Mouse (Mus musculus): ENCODE measurements at regions not wholly inside any gene's neighbourhood (a gene's known extent, or its start where the extent isn't known, plus 50 kb on each side); places are given as distances from the start of the nearest gene placed in this dataset.

- DNase-seq = no peak
Measured at GRCm38 (mm10) chr13:78577497-78577896, 377.9 kb upstream of the Nr2f1 start.

DNA sequence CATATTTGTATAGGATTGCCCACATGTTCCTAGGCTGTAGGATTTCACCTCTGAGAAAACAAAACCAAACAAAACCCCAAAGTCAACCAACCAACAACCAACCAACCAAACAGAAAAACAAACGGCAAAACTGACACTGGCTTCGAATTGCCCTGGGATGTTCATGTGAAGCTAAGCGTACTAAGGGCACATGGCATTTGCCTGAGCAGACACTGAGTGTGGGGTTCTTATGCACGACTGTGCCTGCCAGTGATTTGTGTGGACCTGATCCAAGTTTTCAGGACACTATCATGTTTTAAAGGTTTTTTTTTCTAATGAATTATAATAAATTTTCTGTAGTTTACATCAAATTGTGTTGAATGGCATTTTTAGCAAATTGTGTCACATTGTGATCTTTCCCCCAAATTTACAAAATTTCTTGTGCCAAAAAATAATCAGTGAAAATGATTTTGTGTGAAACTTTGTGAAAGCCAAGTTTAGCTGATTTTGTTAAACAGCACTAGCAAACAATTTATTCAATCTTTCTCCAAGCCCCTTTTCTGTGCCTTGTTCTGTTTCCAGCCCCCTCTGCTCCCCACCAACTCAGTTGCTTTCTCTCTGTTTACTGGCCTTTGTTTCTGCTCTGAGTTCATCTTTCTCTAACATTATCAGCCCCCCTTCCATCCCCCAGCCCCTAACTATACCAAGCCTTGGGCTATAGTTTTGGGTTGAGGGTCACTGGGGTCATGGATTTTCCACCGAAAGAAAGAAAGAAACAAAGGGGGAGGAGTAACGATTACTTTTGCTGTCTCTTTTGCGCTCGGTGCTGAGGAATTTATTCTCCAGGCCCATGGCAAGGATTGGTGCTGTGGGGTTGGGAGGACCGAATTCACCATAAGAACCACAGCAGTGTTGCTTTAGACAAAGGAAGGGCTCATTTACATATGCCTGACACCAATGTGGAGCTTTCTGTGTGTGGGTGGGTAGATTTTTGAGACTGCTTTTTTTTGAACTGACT, 377.0 kb upstream of the Nr2f1 start:
- no peak for DNase-seq

DNA sequence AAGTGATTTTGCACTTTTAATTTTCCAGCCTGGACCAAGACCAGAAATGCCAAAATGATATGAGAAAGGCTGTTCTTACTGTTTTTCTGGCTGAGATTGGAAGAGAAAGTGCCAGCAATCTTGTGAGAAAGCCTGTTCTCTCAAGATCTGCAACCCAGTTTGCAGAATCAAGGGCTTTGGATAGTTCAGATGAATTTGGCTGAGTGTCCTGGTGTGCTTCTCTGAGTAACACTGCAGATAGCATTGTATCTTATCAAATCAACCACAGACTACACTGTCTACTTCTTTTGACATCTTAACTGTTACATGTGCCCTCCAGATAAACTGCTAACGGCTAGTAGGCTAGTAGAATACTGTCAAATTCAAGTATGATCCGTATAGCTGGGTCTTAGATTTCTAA, 371.5 kb upstream of the Nr2f1 start:
- no peak for DNase-seq

- DNase-seq = no peak
Measured at GRCm38 (mm10) chr13:78524446-78524937, 324.9 kb upstream of the Nr2f1 start.

- DNase-seq = no peak
Measured at GRCm38 (mm10) chr13:78520771-78521170, 321.2 kb upstream of the Nr2f1 start.

DNA sequence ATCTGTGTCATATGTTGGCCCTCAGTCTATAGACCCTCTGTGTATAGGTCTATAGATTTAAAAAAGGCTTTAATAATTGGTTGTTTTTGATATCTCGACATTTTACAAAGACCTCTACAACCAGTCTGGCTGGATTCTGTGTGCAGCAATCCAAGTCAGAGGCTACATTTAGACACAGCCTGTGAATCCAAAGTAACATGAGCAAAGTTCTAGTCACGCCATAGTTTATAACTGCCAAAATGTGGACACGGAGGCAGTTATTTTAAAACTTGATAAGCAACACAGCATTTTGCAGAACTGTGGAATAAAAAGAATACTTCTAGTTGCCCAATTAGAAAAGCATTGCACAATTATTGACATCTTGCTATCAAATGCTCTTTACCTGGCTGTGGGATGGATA, 320.6 kb upstream of the Nr2f1 start:
- no peak for DNase-seq

GRCm38 (mm10) chr13:78500551-78500950, 301.0 kb upstream of the Nr2f1 start:
- DNase-seq = no peak

- no peak for DNase-seq
Measured at GRCm38 (mm10) chr13:78483760-78484357, 284.3 kb upstream of the Nr2f1 start.

GRCm38 (mm10) chr13:78482929-78483759, 283.6 kb upstream of the Nr2f1 start:
- DNase-seq = peak; percentile 18

GRCm38 (mm10) chr13:78451333-78452070, 251.9 kb upstream of the Nr2f1 start:
- no peak for DNase-seq

DNA sequence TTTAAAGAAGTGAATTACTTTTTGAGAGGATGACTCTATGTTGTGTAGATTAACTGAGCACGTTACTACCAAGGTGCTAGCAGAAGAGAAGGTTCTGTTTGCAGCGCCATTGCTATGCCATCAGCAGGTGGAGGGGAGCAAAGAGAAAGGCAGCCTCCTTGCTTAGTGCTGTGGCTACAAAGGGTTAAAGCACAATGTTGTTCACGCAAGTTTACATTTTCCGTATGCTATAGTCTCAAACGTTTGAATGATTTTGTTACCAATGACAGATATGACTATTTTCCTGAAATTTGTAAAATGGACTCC, 247.1 kb upstream of the Nr2f1 start:
- no peak for DNase-seq

DNA sequence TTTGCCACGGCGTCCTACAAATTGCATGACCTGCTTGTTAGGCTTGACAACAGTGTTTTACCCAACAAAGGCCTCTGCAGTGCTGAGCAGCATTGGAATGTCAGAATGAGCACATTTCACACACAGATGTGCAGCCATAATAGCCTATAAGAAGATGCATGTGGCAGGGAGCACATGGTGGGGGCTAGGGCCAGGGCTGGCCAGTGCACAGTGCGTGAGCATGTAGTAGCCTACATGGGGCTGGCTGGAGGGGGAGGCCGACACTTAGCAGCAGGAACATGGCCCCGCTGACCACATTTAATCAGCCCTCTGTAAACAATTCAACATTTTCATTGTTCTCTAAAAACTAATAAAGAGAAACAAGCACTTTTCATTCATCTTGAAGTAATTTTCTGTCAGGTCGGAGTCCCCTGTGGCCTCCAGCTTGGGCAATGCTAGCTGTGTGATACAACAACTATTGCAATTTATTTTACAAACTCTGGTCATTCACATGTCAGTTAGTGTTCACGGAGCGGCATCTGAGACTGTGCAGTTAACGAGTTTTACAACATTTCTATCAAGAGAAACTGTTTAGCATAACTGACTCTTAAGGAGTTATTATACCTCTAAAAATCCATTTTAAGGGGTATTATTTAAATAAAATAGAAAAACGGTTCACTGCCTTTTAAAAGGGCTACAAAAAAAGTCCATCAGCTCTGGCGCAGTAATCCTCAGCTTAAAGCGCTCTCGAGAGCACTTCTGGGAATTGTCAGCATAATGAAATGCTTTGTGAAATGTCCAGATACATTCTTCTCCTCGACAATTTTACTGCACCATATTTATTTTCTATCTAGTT, 246.6 kb upstream of the Nr2f1 start:
- no peak for DNase-seq

DNA sequence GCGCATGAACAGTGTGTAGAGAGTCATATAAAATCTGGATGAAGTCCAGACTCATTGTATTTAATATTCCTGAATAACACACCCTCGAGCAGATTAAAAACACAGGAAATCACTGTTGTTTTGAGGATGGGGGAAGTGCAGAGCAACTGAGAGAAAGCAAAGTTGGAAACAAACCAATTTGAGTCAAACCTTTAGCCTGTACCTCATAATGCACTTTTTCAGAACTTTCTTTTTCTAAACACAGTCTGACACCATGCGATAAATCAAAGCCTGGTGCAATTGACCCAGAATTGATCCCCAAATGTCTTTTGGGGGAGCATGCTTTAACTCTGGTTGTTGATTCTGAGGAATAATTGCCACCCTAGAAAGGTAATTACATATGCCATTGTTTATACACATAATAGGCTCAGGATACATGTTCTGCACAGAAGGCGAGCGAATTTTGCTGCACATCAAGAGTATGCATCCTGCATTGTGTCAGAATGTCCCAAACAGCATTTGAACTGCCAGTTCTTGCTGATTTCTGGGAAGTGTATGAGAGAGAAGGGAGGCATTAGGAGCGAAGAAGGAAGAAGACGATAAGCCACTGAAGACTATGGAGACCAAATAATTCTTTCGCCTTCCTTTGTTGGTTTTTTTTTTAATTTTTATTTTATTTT, 245.3 kb upstream of the Nr2f1 start:
- no peak for DNase-seq

DNA sequence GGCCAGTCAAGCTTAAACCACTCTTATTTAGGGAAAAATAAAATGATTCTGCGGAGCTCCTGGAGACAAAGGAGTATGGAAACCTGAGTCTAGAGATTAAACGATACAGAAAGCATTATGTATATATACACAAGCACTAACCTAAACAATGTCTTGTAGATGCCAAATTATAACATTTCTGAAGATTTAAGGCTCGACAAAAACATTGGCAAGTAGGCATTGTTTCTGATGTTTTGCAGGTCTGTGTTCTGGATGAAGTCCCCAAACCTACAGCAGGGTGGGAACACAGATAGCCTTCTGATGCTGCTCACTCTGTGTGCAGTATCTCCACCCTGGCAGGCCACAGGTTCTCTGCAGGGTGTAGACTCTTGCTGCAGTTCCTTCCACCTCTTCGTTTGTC, 228.9 kb upstream of the Nr2f1 start:
- no peak for DNase-seq

DNA sequence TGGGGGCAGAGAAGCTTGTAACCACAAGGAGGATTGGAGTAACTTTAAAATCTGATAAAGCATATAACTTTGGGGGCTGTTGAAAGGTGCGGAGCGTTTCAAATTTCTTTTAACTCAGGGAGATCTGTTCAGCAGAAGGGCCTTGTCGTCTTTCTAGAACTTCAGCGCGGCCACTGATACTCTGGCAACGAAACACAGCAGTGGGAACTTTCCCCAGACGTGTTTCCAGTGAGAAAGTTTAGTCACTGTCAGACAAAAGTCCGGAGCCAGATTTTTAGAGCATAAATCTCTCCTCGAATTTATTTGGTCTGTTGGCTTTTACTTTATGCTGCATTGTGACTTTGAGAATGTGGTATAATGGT, 228.5 kb upstream of the Nr2f1 start:
- DNase-seq = no peak

DNA sequence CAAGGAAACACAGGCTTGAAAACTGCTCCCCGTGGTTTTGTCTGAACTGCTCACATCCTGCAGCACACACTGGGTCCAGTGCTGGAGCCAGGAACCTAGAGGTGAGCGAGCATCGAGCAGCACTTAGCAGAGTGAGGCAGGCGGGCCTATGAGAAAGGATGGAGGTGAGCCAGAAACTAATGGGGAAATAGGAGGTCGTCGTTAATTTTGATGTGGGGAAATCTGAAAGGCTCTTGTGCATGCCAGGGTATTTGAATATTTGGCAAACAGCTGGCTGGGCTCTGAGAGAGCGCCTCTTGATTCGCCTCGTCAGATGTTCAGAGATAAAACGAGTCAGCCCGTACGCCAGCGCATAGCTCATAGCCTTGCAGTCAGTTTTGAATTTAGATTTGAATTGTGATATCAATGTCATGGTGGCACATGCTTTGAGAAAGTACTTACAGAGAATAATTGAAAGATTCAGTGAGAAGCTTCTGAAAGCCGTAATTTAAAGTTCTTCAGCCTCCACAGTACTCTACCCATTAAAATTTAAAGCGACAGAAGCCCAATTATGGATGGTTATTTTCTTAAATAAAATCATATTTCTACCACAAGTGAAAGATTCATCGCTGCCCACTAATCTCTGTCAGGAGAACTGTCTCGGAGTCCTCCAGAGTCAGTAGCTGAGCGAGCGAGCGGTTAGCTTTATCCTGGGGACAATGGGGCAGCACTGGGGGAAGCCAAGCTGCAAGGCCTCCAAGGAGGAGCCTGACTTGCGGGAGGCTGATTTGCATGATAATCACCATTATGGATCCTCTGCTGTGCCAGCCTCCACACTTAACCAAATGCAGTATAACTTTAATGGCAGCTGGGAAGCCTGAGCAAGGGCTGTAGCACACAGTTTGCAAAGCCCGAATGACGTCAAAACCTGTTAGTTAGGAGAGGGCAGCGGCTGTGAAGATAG, 227.9 kb upstream of the Nr2f1 start:
- DNase-seq = peak; percentile 5

DNA sequence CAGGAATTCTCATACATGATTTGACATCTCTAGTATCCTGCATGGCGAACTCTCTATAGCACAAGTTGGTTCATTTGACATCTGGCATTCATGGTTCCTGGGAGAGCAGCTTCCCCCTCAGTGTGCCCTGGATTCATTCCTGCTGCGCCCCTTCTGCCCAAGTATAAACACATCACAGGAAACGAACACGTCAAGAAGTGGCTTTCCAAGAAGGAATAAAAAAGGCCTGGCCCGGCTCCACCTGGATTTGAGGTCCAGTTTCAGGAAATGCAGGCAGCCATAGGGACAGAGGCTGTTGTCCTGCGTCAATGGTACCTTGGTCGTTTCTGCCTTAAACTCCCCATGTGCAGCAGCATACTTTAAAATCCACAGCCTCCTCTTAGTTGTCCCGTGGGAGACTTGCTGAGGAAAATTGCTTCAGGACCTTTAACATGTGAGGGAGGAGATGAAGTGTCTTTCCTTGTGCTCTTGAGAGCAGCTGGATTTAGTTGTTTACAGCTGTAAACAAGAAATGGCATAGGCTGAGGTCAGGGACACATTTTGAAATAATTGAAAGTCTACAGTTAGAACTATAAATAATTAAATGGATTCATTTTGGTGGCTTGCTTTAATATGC, 226.9 kb upstream of the Nr2f1 start:
- no peak for DNase-seq

- DNase-seq = no peak
Measured at GRCm38 (mm10) chr13:78405071-78405470, 205.5 kb upstream of the Nr2f1 start.

DNA sequence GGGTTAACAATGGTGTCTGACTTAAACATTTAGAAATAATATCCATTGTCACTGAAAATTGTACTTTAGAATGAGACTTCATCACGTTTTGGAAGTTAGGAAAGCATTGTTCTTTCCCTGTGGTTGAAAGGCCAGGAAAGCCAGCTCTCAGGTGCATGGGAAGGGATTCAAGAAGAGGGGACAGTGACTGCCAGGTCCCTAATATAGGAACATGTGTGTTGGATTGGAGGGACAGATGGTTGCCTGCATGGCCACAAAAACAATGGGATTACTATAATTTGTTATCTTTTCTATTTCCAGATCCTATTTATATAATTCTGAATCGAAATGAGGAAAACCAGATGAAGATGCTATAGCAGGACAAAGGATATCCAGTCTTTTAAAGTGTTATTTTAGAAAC, 184.2 kb upstream of the Nr2f1 start:
- DNase-seq = no peak

DNA sequence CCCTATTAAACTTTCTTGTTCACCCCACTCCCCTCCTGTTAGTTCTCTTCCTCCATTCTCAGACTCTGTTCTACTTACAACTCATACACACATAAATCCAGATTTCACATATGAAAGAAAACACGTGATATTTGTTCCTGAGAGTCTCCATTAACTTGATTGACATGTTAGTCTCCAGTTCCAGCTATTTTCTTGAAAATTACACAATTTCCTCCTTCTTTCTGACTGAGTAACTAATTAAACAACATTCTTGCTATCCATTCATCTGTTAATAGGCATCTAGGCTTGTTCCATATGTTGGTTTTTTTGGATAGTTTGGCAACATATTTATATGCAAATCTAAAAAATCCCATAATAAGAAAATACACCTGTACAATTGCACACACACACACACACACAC, 161.7 kb upstream of the Nr2f1 start:
- no peak for DNase-seq

Measured in liver (tissue).